35 mouse cellular contexts compared by ENCODE assay signal in the genomic region with DNA sequence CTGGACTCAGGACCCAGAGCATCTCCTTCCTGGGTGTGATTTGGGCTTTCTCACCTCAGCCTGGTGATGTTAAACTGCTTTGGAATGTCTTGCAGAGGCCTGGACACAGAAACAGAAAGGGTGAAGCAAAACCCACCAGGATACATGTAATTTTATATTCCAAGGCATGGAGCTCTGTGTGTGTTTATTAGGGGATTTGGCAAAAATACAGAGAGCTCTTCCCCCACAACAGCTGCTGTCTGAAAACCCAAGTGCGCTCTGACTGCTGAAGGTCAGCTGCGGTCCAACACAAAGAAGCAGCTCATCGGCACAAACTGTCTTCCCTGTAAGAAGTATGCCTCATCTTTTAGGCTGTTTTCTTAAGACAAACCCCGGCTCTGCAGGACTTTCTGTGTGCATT. TPM values are rescaled to one million over a fixed set of nuclear protein-coding genes. Genes with fewer than 3 reads are reported as not detected.
DNase-seq lines count a peak whose midpoint lies in the region; ATAC-seq and TF ChIP-seq lines count a peak whose summit lies in the region.
"Had no signal": no experiment of that assay in that cellular context is flagged by ENCODE, and none has a peak within 500 bp of the region (broad histone marks: within the 10 kb centered on the region; RNA-seq: fewer than 3 reads in every experiment).

No protein-coding gene starts in this region.

- no peak overlapping the region for H3K27ac ChIP-seq in forebrain, embryonic 14.5 days (ENCODE audit: low read depth, low read length)
- no peak overlapping the region for H3K27ac ChIP-seq in forebrain, embryonic 12.5 days
- H3K27ac ChIP-seq in lung, embryonic 14.5 days (ENCODE audit: low read depth) = no peak overlapping the region
- H3K27ac ChIP-seq: embryonic facial prominence, embryonic 15.5 days; hindbrain, embryonic 13.5 days; intestine, embryonic 15.5 days; limb, embryonic 15.5 days; liver, embryonic 14.5 days; lung, embryonic 15.5 days; midbrain, embryonic 15.5 days had no signal

- H3K36me3 ChIP-seq in forebrain, embryonic 14.5 days (ENCODE audit: control insufficient read depth, insufficient read depth, low read length) = no peaks in the 10 kb centered on the region
- no peaks in the 10 kb centered on the region for H3K36me3 ChIP-seq in forebrain, embryonic 12.5 days (replicated peaks)
- no peaks in the 10 kb centered on the region for H3K36me3 ChIP-seq in lung, embryonic 14.5 days (ENCODE audit: insufficient read depth)
- H3K36me3 ChIP-seq: embryonic facial prominence, embryonic 15.5 days; heart, embryonic 12.5 days; hindbrain, embryonic 13.5 days; intestine, embryonic 15.5 days; limb, embryonic 15.5 days; lung, embryonic 15.5 days; midbrain, embryonic 15.5 days had no signal

- H3K9ac ChIP-seq in forebrain, embryonic 14.5 days (ENCODE audit: low read length) = no peak overlapping the region
- H3K9ac ChIP-seq in forebrain, embryonic 12.5 days = no peak overlapping the region
- no peak overlapping the region for H3K9ac ChIP-seq in lung, embryonic 14.5 days
- H3K9ac ChIP-seq: embryonic facial prominence, embryonic 15.5 days; heart, embryonic 12.5 days; hindbrain, embryonic 13.5 days; intestine, embryonic 15.5 days; limb, embryonic 15.5 days; liver, embryonic 14.5 days; lung, embryonic 15.5 days; midbrain, embryonic 15.5 days had no signal

- DNase-seq in forebrain, embryonic 14.5 days (ENCODE audit: low spot score) = peak; percentile 7
- DNase-seq in kidney, postnatal 14 days = peak; percentile 6
- no peak for DNase-seq in kidney, adult 11 months
- DNase-seq in lung, embryonic 14.5 days = peak; percentile 23
- DNase-seq in lung, postnatal 10 days = no peak
- DNase-seq in layer of hippocampus, postnatal 14 days (ENCODE audit: low spot score in 2 of 2) = peak; percentile 8 to 11
- no peak for DNase-seq in gastrocnemius, adult 8-10 months (ENCODE audit: low spot score in 2 of 2)
- DNase-seq: adrenal gland, postnatal 25 days; cerebellum, adult 11 months; cerebellum, postnatal 36 days; embryo, embryonic 11 days; gastrocnemius, postnatal 14 days; heart, adult 18-20 months; heart, postnatal 10 days; lung, postnatal 4 days; right cerebral cortex, postnatal 14 days had no signal

- 83% methylated on average over 4 of the region's 4 CpGs for WGBS in forebrain, embryonic 14.5 days
- WGBS in forebrain, embryonic 12.5 days = 89% methylated on average over 4 of the region's 4 CpGs
- 65% methylated on average over 4 of the region's 4 CpGs for WGBS in lung, embryonic 14.5 days

- no peak for ATAC-seq in forebrain, embryonic 14.5 days
- no peak for ATAC-seq in forebrain, embryonic 12.5 days (ENCODE audit: low FRiP score)
- no peak for ATAC-seq in lung, embryonic 14.5 days (ENCODE audit: insufficient read depth)
- ATAC-seq: forebrain, embryonic 16.5 days; intestine, embryonic 15.5 days; midbrain, embryonic 15.5 days had no signal

- no peak for TF ChIP-seq CTCF in lung, embryonic 14.5 days (IDR thresholded peaks at IDR 0.05; ENCODE audit: low read depth)

- H3K4me2 ChIP-seq in forebrain, embryonic 14.5 days (ENCODE audit: low read length) = no peak overlapping the region
- no peak overlapping the region for H3K4me2 ChIP-seq in forebrain, embryonic 12.5 days
- no peak overlapping the region for H3K4me2 ChIP-seq in lung, embryonic 14.5 days
- H3K4me2 ChIP-seq: embryonic facial prominence, embryonic 15.5 days; heart, embryonic 12.5 days; hindbrain, embryonic 13.5 days; intestine, embryonic 15.5 days; limb, embryonic 15.5 days; lung, embryonic 15.5 days; midbrain, embryonic 15.5 days had no signal

- no peak overlapping the region for H3K4me3 ChIP-seq in forebrain, embryonic 14.5 days (ENCODE audit: low read depth, low read length)
- H3K4me3 ChIP-seq in forebrain, embryonic 12.5 days (replicated peaks) = no peak overlapping the region
- no peak overlapping the region for H3K4me3 ChIP-seq in lung, embryonic 14.5 days (ENCODE audit: low read depth, low read length)
- H3K4me3 ChIP-seq: embryonic facial prominence, embryonic 15.5 days; heart, embryonic 12.5 days; hindbrain, embryonic 13.5 days; intestine, embryonic 15.5 days; limb, embryonic 15.5 days; lung, embryonic 15.5 days; midbrain, embryonic 15.5 days had no signal

- no peaks in the 10 kb centered on the region for H3K9me3 ChIP-seq in forebrain, embryonic 14.5 days (replicated peaks; ENCODE audit: control insufficient read depth, low read length)
- no peaks in the 10 kb centered on the region for H3K9me3 ChIP-seq in forebrain, embryonic 12.5 days
- H3K9me3 ChIP-seq in lung, embryonic 14.5 days (ENCODE audit: low read depth, low read length) = no peaks in the 10 kb centered on the region
- H3K9me3 ChIP-seq: embryonic facial prominence, embryonic 15.5 days; heart, embryonic 12.5 days; hindbrain, embryonic 13.5 days; intestine, embryonic 15.5 days; limb, embryonic 15.5 days; lung, embryonic 15.5 days; midbrain, embryonic 15.5 days had no signal

- no peaks in the 10 kb centered on the region for H3K4me1 ChIP-seq in forebrain, embryonic 14.5 days (ENCODE audit: control insufficient read depth, insufficient read depth, low read length)
- no peaks in the 10 kb centered on the region for H3K4me1 ChIP-seq in forebrain, embryonic 12.5 days
- H3K4me1 ChIP-seq in lung, embryonic 14.5 days (ENCODE audit: insufficient read depth) = no peaks in the 10 kb centered on the region
- H3K4me1 ChIP-seq: embryonic facial prominence, embryonic 15.5 days; heart, embryonic 12.5 days; hindbrain, embryonic 13.5 days; intestine, embryonic 15.5 days; limb, embryonic 15.5 days; lung, embryonic 15.5 days; midbrain, embryonic 15.5 days had no signal

- H3K27me3 ChIP-seq in forebrain, embryonic 14.5 days (replicated peaks; ENCODE audit: control insufficient read depth, insufficient read depth, low read length) = no peaks in the 10 kb centered on the region
- no peaks in the 10 kb centered on the region for H3K27me3 ChIP-seq in forebrain, embryonic 12.5 days
- H3K27me3 ChIP-seq in lung, embryonic 14.5 days (ENCODE audit: insufficient read depth, low read length) = no peaks in the 10 kb centered on the region
- H3K27me3 ChIP-seq: embryonic facial prominence, embryonic 15.5 days; heart, embryonic 12.5 days; hindbrain, embryonic 13.5 days; intestine, embryonic 15.5 days; limb, embryonic 15.5 days; lung, embryonic 15.5 days; midbrain, embryonic 15.5 days had no signal

RNA-seq across cellular contexts. Expression of a gene that starts 15.9 kb away (rescaled TPM):
- not detected in 2 replicates for polyA plus RNA-seq in forebrain, embryonic 14.5 days (2014; fragmentation: Nextera tagmentation; extraction: Ambion mirVana)
- not detected in 2 replicates for polyA plus RNA-seq in forebrain, embryonic 12.5 days (2016; fragmentation: Nextera tagmentation; extraction: Ambion mirVana)
- polyA plus RNA-seq in lung, embryonic 14.5 days (2014; fragmentation: Nextera tagmentation; extraction: Ambion mirVana) = not detected in 2 replicates
- total RNA-seq in layer of hippocampus, postnatal 14 days (2021) = not detected
- not detected for total RNA-seq in gastrocnemius, adult 8-10 months (2022)
- total RNA-seq: adrenal gland, postnatal 25 days; ES-E14; gastrocnemius, postnatal 14 days; heart, adult 18-20 months; heart, postnatal 10 days; layer of hippocampus, adult 8-10 months; left cerebral cortex, postnatal 14 days; megakaryocyte-erythroid progenitor cell, adult 5-6 weeks; neutrophil, adult 5-6 weeks had no signal
- polyA plus RNA-seq: embryonic facial prominence, embryonic 15.5 days; forebrain, embryonic 16.5 days; heart, embryonic 12.5 days; hindbrain, embryonic 13.5 days; intestine, embryonic 15.5 days; kidney, embryonic 14.5 days; limb, embryonic 15.5 days; liver, embryonic 14.5 days; lung, embryonic 15.5 days; midbrain, embryonic 15.5 days; spleen, adult 2 months; testis, adult 2 months; urinary bladder, adult 2 months had no signal

Comparison
In these comparisons a context has a peak if more than half of its experiments do, and no peak if none do; other contexts are left out.
1. DNase-seq: peak in forebrain, embryonic 14.5 days (single experiment), kidney, postnatal 14 days (single experiment), lung, embryonic 14.5 days (single experiment) and layer of hippocampus, postnatal 14 days (2 of 2); none in kidney, adult 11 months (single experiment), lung, postnatal 10 days (single experiment) and gastrocnemius, adult 8-10 months (0 of 2).